Mouse (Mus musculus) myocyte (in vitro differentiated cells): ENCODE measurements at regions not wholly inside any gene's neighbourhood (a gene's known extent, or its start where the extent isn't known, plus 50 kb on each side); places are given as distances from the start of the nearest gene placed in this dataset.

Experiments used
- MAX ChIP-seq: IDR thresholded peaks from one replicate; pipeline ENCODE4 v1.6.1; 2011; ENCODE audit warnings: low read depth, mild to moderate bottlenecking, control low read depth
- MYOD1 ChIP-seq, 3 experiments: IDR thresholded peaks; one replicate each; pipeline ENCODE4 v1.6.1; 2011; ENCODE audit warnings: control low read depth in 2 of 3, low read depth in 2 of 3, mild to moderate bottlenecking in 2 of 3, moderate library complexity in 1 of 3; ENCODE audit not compliant: insufficient read length in 2 of 3, control insufficient read depth in 1 of 3
- MYOG ChIP-seq, 3 experiments: IDR thresholded peaks; one replicate each; pipeline ENCODE4 v1.6.1; 2011; ENCODE audit warnings: control low read depth in 2 of 3, low read depth in 2 of 3, mild to moderate bottlenecking in 2 of 3; ENCODE audit not compliant: insufficient read length in 2 of 3, control insufficient read depth in 1 of 3, insufficient read depth in 1 of 3
- POLR2A ChIP-seq: IDR thresholded peaks from one replicate; pipeline ENCODE4 v1.6.1; 2011; ENCODE audit warnings: low read depth, mild to moderate bottlenecking, control low read depth, moderate library complexity; ENCODE audit not compliant: insufficient read length
- TCF12 ChIP-seq: IDR thresholded peaks from one replicate; pipeline ENCODE4 v1.6.1; 2011; ENCODE audit warnings: mild to moderate bottlenecking, control low read depth; ENCODE audit not compliant: poor library complexity, insufficient read depth, severe bottlenecking
- TCF3 ChIP-seq: IDR thresholded peaks from one replicate; pipeline ENCODE4 v1.6.1; 2011; ENCODE audit warnings: low read depth, control low read depth; ENCODE audit not compliant: insufficient read length

DNA sequence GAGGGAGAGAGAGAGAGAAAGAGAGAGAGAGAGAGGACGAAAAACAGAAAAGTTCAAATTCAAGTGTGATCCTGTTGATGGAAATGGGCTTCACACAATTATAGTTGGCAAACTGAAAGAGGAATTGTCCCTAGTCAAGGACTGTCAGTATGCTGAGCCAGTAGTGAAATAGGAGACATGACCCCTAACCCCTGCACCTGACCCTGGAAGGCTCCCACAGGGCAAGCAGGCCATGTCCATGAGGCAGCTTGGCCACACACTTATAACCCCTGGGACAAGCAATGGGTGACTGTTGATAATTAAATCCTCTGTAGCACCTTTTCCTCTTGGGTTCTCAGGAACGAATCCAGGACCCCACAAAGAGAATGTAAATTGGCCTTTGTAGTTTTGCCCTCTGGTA, 122.1 kb upstream of the Ednrb start:
- no peak for TF ChIP-seq POLR2A
- no peak for TF ChIP-seq MYOD1 (IDR thresholded peaks at IDR 0.05; ENCODE audit: control insufficient read depth in 1 of 3, insufficient read length in 2 of 3, low read depth in 2 of 3)
- no peak for TF ChIP-seq TCF12
- no peak for TF ChIP-seq TCF3
- TF ChIP-seq MAX, result no peak
- no peak for TF ChIP-seq MYOG (IDR thresholded peaks at IDR 0.05; ENCODE audit: control insufficient read depth in 1 of 3, insufficient read depth in 1 of 3, insufficient read length in 2 of 3, low read depth in 2 of 3)
